Mouse (Mus musculus) spleen, embryonic (tissue): ENCODE measurements at regions not wholly inside any gene's neighbourhood (a gene's known extent, or its start where the extent isn't known, plus 50 kb on each side); places are given as distances from the start of the nearest gene placed in this dataset.

Source experiments
- CTCF ChIA-PET: fragments of 350-600 bp; sonication (Branson Sonifier 250); formaldehyde crosslinking; loops from one replicate; lab custom pipeline; 2022; lab: Charles Lee

GRCm38 (mm10) chr10:91959734-91960492 lies 762.3 kb downstream of the Nedd1 start:
- CTCF ChIA-PET = no interaction called here

- CTCF ChIA-PET = interaction anchor here (0.6 kb wide), 1 partner anchor 679 kb away, joined by 7 read pairs; no protein-coding TSS in a partner anchor
Observed at GRCm38 (mm10) chr10:91953078-91953477, 769.1 kb downstream of the Nedd1 start.

- CTCF ChIA-PET = no interaction called here
Observed at GRCm38 (mm10) chr10:91923626-91924025, 742.5 kb upstream of the Tmpo start.

GRCm38 (mm10) chr10:91889864-91890263 lies 708.7 kb upstream of the Tmpo start:
- CTCF ChIA-PET = no interaction called here

GRCm38 (mm10) chr10:91888537-91888936 lies 707.4 kb upstream of the Tmpo start:
- CTCF ChIA-PET = no interaction called here

GRCm38 (mm10) chr10:91883155-91883554 lies 702.0 kb upstream of the Tmpo start:
- CTCF ChIA-PET = no interaction called here

- CTCF ChIA-PET = no interaction called here
Observed at GRCm38 (mm10) chr10:91882481-91882880, 701.4 kb upstream of the Tmpo start.

- CTCF ChIA-PET = no interaction called here
Observed at GRCm38 (mm10) chr10:91881521-91882228, 700.6 kb upstream of the Tmpo start.

GRCm38 (mm10) chr10:91875450-91875849 lies 694.3 kb upstream of the Tmpo start:
- CTCF ChIA-PET = no interaction called here

- CTCF ChIA-PET = no interaction called here
Observed at GRCm38 (mm10) chr10:91871244-91871643, 690.1 kb upstream of the Tmpo start.

GRCm38 (mm10) chr10:91858711-91859595 lies 677.8 kb upstream of the Tmpo start:
- CTCF ChIA-PET = no interaction called here

GRCm38 (mm10) chr10:91827074-91827473 lies 646.0 kb upstream of the Tmpo start:
- CTCF ChIA-PET = no interaction called here

- CTCF ChIA-PET = no interaction called here
Observed at GRCm38 (mm10) chr10:91823499-91823898, 642.4 kb upstream of the Tmpo start.

GRCm38 (mm10) chr10:91804870-91805269 lies 623.8 kb upstream of the Tmpo start:
- CTCF ChIA-PET = no interaction called here
